Mouse (Mus musculus) lung, embryonic 16.5 days (tissue): ENCODE results near the gene Tpmt. TPM values are rescaled to one million over a fixed set of nuclear protein-coding genes. Genes with fewer than 3 reads are reported as not detected.

Source experiments
- ATAC-seq: fragments of 200-750 bp; cut with Nextera tagmentation; 2 replicates; pipeline ENCODE4 v1.8.0; 2017; ENCODE audit warnings: low read depth, mild to moderate bottlenecking, moderate library complexity
- H3K27ac ChIP-seq: fragments of 300-500 bp; sonication (generic); 2 replicates; pipeline ENCODE4 v1.5.1; 2014; ENCODE audit warnings: mild to moderate bottlenecking, control low read depth, low read length
- H3K27me3 ChIP-seq: fragments of 300-500 bp; sonication (generic); 2 replicates; pipeline ENCODE4 v1.6.1; 2014; ENCODE audit warnings: low read depth, low read length, mixed read lengths; ENCODE audit not compliant: control insufficient read depth, insufficient read depth
- H3K36me3 ChIP-seq: fragments of 300-500 bp; sonication (generic); 2 replicates; pipeline ENCODE4 v1.6.1; 2014; ENCODE audit warnings: low read length; ENCODE audit not compliant: control insufficient read depth, insufficient read depth
- H3K4me1 ChIP-seq: fragments of 300-500 bp; sonication (generic); replicated peaks from 2 replicates; pipeline ENCODE4 v1.6.1; 2014; ENCODE audit warnings: low read length, mixed read lengths; ENCODE audit not compliant: control insufficient read depth, insufficient read depth
- H3K4me2 ChIP-seq: fragments of 300-500 bp; sonication (generic); 2 replicates; pipeline ENCODE4 v1.6.1; 2014; ENCODE audit warnings: low read depth, low read length, control low read depth
- H3K4me3 ChIP-seq: fragments of 300-500 bp; sonication (generic); 2 replicates; pipeline ENCODE4 v1.5.1; 2014; ENCODE audit warnings: mild to moderate bottlenecking, low read length, control low read depth
- H3K9ac ChIP-seq: fragments of 300-500 bp; sonication (generic); 2 replicates; pipeline ENCODE4 v1.6.1; 2014; ENCODE audit warnings: low read length, control low read depth
- H3K9me3 ChIP-seq: fragments of 300-500 bp; sonication (generic); 2 replicates; pipeline ENCODE4 v1.6.1; 2016; ENCODE audit warnings: low read length; ENCODE audit not compliant: control insufficient read depth
- WGBS: fragments of 180-500 bp; shearing (Covaris S2); extraction: QIAGEN DNeasy Blood & Tissue Kit; methylation state at CpG from one replicate; pipeline ENCODE4 v1.1.7; 2014; 5-methylcytosine and 5-hydroxymethylcytosine counted together
- polyA plus RNA-seq: library from polyadenylated mRNA; unstranded; fragments of >200 nt; fragmentation: Nextera tagmentation; extraction: Ambion mirVana; gene quantifications from 2 replicates; pipeline ENCODE4 v1.2.1, GENCODE M21; 2015

Tpmt gene
- polyA plus RNA-seq, 1 experiment from 2014 or later = 22.6 TPM

DNA sequence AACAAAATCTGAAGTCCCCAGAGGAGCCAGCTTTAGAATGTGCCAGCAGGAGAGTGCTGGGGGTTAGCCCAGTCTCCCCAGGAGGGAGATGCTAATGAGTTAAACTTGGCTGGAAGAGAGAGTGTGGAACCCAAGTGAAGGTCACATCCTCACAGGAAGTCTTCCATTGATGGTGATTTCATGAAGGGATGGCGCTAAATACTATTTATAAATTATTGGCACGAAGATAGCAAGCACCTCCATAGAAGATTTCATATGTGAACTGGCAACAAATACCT, 51.3 kb downstream of the Tpmt start:
- H3K4me1 ChIP-seq = no peaks in the 10 kb centered on the region
- H3K4me2 ChIP-seq = no peak overlapping the region
- WGBS = 78% methylated on average over 2 of the region's 2 CpGs
- H3K27me3 ChIP-seq = no peaks in the 10 kb centered on the region
- H3K4me3 ChIP-seq = no peak overlapping the region
- H3K9me3 ChIP-seq = no peaks in the 10 kb centered on the region
- no peak overlapping the region for H3K27ac ChIP-seq
- ATAC-seq = no peak
- H3K36me3 ChIP-seq = no peaks in the 10 kb centered on the region
- H3K9ac ChIP-seq = no peak overlapping the region

DNA sequence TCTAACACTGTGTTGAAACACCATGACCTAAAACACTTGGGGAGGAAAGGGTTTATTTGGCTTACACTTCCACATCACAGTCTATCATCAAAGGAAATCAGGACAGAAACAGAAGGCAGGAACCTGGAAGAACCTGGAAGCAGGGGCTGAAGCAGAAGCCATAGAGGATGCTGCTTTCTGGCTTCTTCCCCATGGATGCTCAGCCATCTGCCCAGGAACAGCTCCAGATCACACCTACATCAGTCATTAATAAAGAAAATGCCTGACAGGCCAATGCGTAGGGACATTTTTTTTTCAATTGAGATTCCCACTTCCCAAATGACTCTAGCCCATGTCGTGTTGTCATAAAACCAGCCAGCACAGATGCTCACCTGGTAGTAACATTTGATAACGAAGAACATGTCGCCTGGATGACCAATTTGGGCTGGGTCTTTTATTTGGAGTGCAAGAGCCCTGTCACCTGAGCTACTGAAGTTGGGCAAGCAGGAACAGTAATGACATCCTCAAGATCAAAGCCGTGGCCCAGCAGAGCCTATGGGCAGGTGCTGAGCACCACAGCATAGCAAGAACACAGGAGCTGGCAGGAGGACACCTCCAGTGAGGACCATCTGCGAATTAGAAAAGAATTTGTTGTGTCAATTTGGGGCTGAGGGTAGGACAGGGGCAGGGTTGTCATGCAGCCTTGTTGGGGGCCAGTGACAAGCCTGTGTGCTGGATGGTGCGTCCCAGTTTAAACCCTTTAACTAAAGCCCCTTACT, 51.8 kb downstream of the Tpmt start:
- no peak overlapping the region for H3K4me2 ChIP-seq
- no peak overlapping the region for H3K4me3 ChIP-seq
- H3K36me3 ChIP-seq = no peaks in the 10 kb centered on the region
- H3K4me1 ChIP-seq = no peaks in the 10 kb centered on the region
- no peak overlapping the region for H3K9ac ChIP-seq
- H3K9me3 ChIP-seq = no peaks in the 10 kb centered on the region
- no peak overlapping the region for H3K27ac ChIP-seq
- 79% methylated on average over 7 of the region's 7 CpGs for WGBS
- no peaks in the 10 kb centered on the region for H3K27me3 ChIP-seq
- ATAC-seq = no peak

DNA sequence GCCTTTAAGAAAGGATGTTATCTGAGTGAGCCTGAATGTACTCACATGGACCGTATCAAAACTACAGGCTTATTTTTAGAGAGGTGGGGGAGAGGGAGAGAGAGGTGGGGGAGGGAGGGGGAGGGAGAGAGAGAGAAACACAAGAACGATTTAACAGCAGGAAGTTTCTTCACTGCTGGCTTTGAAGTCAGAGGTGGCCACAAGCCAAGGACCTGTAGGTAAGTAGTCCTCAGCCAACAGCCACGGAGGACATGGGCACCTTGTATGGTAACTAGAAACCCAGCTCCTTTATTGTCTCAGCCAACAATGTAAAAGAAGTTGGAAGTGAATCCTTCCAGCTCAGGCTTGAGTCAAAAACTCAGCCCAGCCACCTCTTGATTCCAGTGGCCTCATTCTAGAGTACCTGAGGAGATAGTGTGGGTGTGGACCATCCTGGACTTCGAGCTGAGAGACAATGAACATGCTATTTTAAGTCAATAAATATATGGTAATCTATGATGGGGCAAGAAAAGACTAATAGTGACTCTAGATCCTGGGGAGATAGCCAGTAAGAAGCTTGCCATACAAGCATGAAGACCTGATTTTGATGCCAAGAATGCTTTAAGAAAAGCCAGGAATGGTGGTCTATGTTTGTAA, 54.0 kb downstream of the Tpmt start:
- Histone ChIP-seq H3K9me3 (no peaks in the 10 kb centered on the region), H3K9ac (no peak overlapping the region), H3K4me1 (no peaks in the 10 kb centered on the region; the same call in 1 of the 2 replicates), H3K27ac (no peak overlapping the region), H3K36me3 (no peaks in the 10 kb centered on the region), H3K4me3 (no peak overlapping the region), H3K4me2 (no peak overlapping the region), H3K27me3 (no peaks in the 10 kb centered on the region)
- ATAC-seq = no peak
- WGBS = 19% methylated on average over 4 of the region's 4 CpGs

DNA sequence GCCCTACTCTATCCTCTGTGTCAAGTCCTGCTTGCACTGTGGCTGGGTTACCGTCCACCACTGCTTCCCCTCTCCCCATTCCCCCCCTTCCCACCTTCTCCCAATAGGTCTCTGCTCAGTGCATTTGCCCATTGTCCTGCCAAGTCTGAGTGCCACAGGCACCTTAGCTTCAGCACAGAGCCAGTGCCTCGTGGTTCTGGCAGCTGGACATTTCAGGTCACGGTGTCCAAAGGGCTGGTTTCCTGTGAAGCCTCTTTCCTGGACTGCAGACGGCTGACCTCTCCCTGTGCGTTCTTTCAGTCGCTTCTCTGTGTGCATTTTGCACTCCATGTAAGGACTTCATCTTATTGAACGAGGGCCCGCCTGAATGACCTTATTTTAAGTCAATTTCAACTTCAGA, 56.6 kb downstream of the Tpmt start:
- H3K4me3 ChIP-seq = no peak overlapping the region
- H3K27ac ChIP-seq = no peak overlapping the region
- ATAC-seq = no peak
- peaks cover 2% of the 10 kb centered on the region for H3K4me1 ChIP-seq
- WGBS = 49% methylated on average over 8 of the region's 8 CpGs
- H3K4me2 ChIP-seq = no peak overlapping the region
- H3K9ac ChIP-seq = no peak overlapping the region
- H3K27me3 ChIP-seq = no peaks in the 10 kb centered on the region
- no peaks in the 10 kb centered on the region for H3K36me3 ChIP-seq
- no peaks in the 10 kb centered on the region for H3K9me3 ChIP-seq

DNA sequence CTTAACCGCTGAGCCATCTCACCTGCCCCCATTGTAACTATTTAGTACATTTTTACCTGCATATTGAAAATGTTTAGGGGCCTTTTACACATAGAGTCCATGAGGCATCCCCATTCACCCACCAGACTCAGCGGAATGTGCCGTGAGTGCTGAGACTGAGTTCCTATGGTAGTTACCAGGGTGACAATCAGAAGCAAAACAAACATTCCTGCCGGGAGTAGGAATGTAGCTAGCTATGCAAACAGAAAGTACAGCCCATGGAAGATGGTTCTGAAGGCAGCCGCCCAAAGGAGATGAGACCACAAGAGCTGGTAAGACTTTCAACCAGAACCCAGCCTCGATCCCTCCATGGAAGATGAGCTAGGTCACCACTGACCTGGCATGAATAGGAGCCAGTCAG, 58.3 kb downstream of the Tpmt start:
- ATAC-seq = peak; percentile 64; the same call in 1 of the 2 replicates
- Histone ChIP-seq H3K27ac (no peak overlapping the region), H3K4me1 (peaks cover 2% of the 10 kb centered on the region), H3K9ac (no peak overlapping the region), H3K4me2 (peak overlapping the region; percentile 18), H3K27me3 (no peaks in the 10 kb centered on the region), H3K9me3 (no peaks in the 10 kb centered on the region), H3K4me3 (no peak overlapping the region), H3K36me3 (no peaks in the 10 kb centered on the region)
- WGBS = 25% methylated on average over 6 of the region's 6 CpGs

DNA sequence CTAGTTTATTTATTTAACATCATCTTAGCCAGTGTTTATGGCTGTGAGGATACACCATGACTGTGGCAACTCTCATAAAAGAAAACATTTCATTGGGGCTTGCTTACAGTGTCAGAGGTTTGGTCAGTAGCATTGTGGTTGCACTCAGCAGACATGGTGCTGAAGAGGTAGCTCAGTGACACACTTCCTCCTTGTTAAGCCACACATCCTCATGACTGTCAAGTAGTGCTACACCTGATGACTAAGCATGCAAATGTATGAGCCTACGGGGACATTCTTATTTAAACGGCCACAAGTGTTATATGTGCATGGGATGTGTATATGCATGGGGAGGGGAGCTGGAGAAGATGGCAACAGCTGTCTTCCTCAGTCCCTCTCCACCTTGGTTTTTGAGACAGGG, 60.7 kb downstream of the Tpmt start:
- no peaks in the 10 kb centered on the region for H3K9me3 ChIP-seq
- H3K4me1 ChIP-seq = peaks cover 14% of the 10 kb centered on the region
- no peak overlapping the region for H3K9ac ChIP-seq
- no peaks in the 10 kb centered on the region for H3K36me3 ChIP-seq
- H3K27me3 ChIP-seq = no peaks in the 10 kb centered on the region
- no peak overlapping the region for H3K27ac ChIP-seq
- H3K4me2 ChIP-seq = no peak overlapping the region
- WGBS = 62% methylated on average over 2 of the region's 2 CpGs
- no peak overlapping the region for H3K4me3 ChIP-seq
- no peak for ATAC-seq

DNA sequence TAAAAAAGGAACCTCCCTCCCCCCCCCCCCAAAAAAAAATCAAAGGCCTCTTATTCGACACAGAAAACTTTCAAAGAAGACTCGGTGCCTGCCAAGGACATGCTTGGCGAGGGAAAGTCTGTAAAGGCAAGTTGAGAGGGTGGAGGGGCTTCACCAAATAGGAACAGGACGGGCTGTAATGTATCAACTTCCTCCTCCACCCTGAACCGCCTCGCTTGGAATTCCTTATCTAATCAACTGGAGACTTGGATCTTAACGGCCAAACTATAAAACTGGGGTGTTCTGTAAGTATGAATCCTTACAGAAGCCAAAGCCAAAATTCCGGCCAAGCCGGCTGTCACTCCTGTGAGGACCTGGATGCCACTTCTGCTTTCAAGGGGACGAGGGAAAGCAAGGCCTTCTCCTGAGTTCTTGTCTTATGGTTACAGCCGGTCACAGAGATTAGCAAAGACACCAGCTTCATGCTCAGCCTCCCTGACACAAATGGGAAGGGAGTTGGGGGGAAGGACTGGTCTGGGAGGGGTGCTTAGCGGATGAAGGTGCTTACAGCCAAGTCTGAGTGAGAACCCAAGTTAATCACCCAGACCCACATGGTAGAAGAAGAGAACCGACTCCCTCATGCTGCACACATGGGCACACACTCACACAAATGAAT, 64.6 kb downstream of the Tpmt start:
- WGBS = 20% methylated on average over 13 of the region's 13 CpGs
- H3K27ac ChIP-seq = peak overlapping the region; percentile 60
- H3K27me3 ChIP-seq = no peaks in the 10 kb centered on the region
- no peaks in the 10 kb centered on the region for H3K36me3 ChIP-seq
- no peak overlapping the region for H3K4me3 ChIP-seq
- peak; percentile 34; the same call in 1 of the 2 replicates for ATAC-seq
- H3K9me3 ChIP-seq = no peaks in the 10 kb centered on the region
- peaks cover 21% of the 10 kb centered on the region for H3K4me1 ChIP-seq
- no peak overlapping the region for H3K9ac ChIP-seq
- no peak overlapping the region for H3K4me2 ChIP-seq

DNA sequence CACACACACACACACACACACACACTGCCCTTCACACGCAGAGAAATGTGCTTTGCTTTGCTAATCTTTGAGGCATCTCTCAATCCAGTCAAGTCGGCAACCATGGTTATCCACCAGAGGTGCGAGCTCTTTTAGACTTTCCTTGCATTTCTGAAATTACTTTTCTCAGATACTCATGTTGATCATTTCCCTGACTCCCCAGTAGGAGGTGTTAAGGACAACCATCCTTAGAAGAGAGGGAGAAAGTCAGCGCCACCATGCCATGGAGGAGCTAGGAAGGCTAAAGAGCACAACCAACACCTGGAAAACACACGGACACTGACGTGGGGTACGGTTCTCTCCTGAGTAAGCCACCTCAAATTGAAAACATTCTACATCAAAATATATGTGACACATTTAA, 68.0 kb downstream of the Tpmt start:
- H3K27ac ChIP-seq = no peak overlapping the region
- H3K4me3 ChIP-seq = no peak overlapping the region
- H3K27me3 ChIP-seq = no peaks in the 10 kb centered on the region
- WGBS = 78% methylated on average over 7 of the region's 7 CpGs
- peaks cover 18% of the 10 kb centered on the region for H3K4me1 ChIP-seq
- no peaks in the 10 kb centered on the region for H3K36me3 ChIP-seq
- H3K4me2 ChIP-seq = no peak overlapping the region
- H3K9ac ChIP-seq = no peak overlapping the region
- no peak for ATAC-seq
- H3K9me3 ChIP-seq = no peaks in the 10 kb centered on the region

DNA sequence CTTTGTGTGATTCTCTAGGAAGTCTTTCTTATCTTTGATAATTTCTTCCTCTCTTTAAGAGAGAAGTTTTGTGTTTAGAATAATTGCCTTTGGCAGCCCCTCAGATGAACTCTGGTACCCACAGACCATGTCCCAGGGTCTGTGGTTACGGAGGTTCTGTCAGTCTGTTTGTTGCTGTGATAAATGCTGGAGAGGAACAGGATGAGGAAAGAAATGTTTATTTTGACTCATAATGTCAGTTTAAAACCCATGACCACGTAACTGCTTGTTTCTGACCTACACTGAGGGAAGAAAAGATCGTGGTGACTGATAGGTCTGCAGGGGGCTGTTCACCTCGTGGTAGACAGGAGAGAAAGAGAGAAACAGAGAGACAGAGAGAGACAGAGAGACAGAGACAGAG, 68.6 kb downstream of the Tpmt start:
- H3K27me3 ChIP-seq = no peaks in the 10 kb centered on the region
- no peak overlapping the region for H3K9ac ChIP-seq
- H3K4me1 ChIP-seq = peaks cover 18% of the 10 kb centered on the region
- no peak overlapping the region for H3K27ac ChIP-seq
- no peaks in the 10 kb centered on the region for H3K9me3 ChIP-seq
- no peak overlapping the region for H3K4me2 ChIP-seq
- 22% methylated on average over 4 of the region's 4 CpGs for WGBS
- H3K4me3 ChIP-seq = no peak overlapping the region
- ATAC-seq = no peak
- no peaks in the 10 kb centered on the region for H3K36me3 ChIP-seq
